Mouse (Mus musculus): ENCODE data around the gene Gk5.

The Gk5 gene

DNA sequence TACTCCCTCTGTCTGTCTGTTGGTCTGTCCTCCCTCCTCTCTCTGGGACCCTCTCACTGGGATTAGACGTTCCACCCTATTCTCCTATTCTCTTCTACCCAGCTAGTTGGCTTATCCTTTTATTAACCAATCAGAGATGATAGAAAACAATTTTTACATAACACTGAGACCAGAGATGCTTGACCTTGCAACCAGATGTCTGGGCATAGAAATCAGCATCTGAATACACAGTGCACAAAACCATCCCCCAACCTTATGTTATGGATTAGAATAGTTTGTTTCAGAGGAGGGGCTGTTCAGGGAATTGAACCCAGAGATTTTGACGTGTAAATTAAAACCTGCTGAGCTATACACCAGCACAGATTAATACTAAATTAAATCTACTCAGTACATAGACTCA, 111.1 kb downstream of the Gk5 start:
- no peak for DNase-seq

Data from cerebellum, adult 8-10 months (tissue).